Mouse (Mus musculus) stomach, postnatal 0 days (tissue): ENCODE data around the gene Cdan1. TPM values are rescaled to one million over a fixed set of nuclear protein-coding genes. Genes with fewer than 3 reads are reported as not detected.
A peak's percentile ranks its signal among the peaks of the same experiment; 100 is the strongest.
"Not testable (repeated sequence)": the region's sequence is repeated elsewhere in the genome, so short reads cannot be mapped to it uniquely, and the experiment has no call there.

ENCODE experiments used
- ATAC-seq: fragments of 200-750 bp; cut with Nextera tagmentation; 2 replicates; pipeline ENCODE4 v1.8.0; 2017; ENCODE audit not compliant: low FRiP score, low TSS enrichment
- DNase-seq: peaks from one replicate; pipeline ENCODE4 v3.0.0-alpha.2; 2016; ENCODE audit warnings: low spot score
- H3K27ac ChIP-seq: fragments of 300-500 bp; sonication (generic); replicated peaks from 2 replicates; pipeline ENCODE4 v1.5.1; 2014; ENCODE audit warnings: mild to moderate bottlenecking, control low read depth
- H3K27me3 ChIP-seq: fragments of 300-500 bp; sonication (generic); 2 replicates; pipeline ENCODE4 v1.6.1; 2014; ENCODE audit warnings: low read length; ENCODE audit not compliant: control insufficient read depth, insufficient read depth
- H3K36me3 ChIP-seq: fragments of 300-500 bp; sonication (generic); 2 replicates; pipeline ENCODE4 v1.6.1; 2014; ENCODE audit warnings: low read length, mixed read lengths; ENCODE audit not compliant: control insufficient read depth, insufficient read depth
- H3K4me1 ChIP-seq: fragments of 300-500 bp; sonication (generic); replicated peaks from 2 replicates; pipeline ENCODE4 v1.6.1; 2014; ENCODE audit warnings: antibody characterized with exemption; ENCODE audit not compliant: control insufficient read depth, insufficient read depth
- H3K4me2 ChIP-seq: fragments of 300-500 bp; sonication (generic); replicated peaks from 2 replicates; pipeline ENCODE4 v1.6.1; 2014; ENCODE audit warnings: low read depth, mild to moderate bottlenecking, control low read depth, moderate library complexity
- H3K4me3 ChIP-seq: fragments of 300-500 bp; sonication (generic); 2 replicates; pipeline ENCODE4 v1.5.1; 2014; ENCODE audit warnings: low read depth, low read length, control low read depth
- H3K9ac ChIP-seq: fragments of 300-500 bp; sonication (generic); 2 replicates; pipeline ENCODE4 v1.6.1; 2014; ENCODE audit warnings: mild to moderate bottlenecking, low read length, control low read depth, mixed read lengths
- H3K9me3 ChIP-seq: fragments of 300-500 bp; sonication (generic); 2 replicates; pipeline ENCODE4 v1.6.1; 2016; ENCODE audit warnings: low read length; ENCODE audit not compliant: control insufficient read depth
- CTCF ChIP-seq: IDR thresholded peaks from 2 replicates; pipeline ENCODE4 v1.5.1; 2016; ENCODE audit warnings: antibody characterized with exemption, low read depth, mild to moderate bottlenecking, moderate library complexity
- EP300 ChIP-seq: optimal IDR thresholded peaks from 2 replicates; pipeline ENCODE3; 2016; ENCODE audit warnings: antibody characterized with exemption
- WGBS: fragments of 180-500 bp; shearing (Covaris S2); extraction: QIAGEN DNeasy Blood & Tissue Kit; methylation state at CpG from one replicate; pipeline ENCODE4 v1.1.7; 2014; 5-methylcytosine and 5-hydroxymethylcytosine counted together
- polyA plus RNA-seq: library from polyadenylated mRNA; unstranded; fragments of >200 nt; fragmentation: Nextera tagmentation; extraction: Ambion mirVana; gene quantifications from 2 replicates; pipeline ENCODE4 v1.2.1, GENCODE M21; 2015

The Cdan1 gene
- polyA plus RNA-seq, 1 experiment from 2014 or later = 2.5 TPM

GRCm38 (mm10) chr2:120707041-120707440 is 142.9 kb downstream of the Cdan1 start:
- no peak for TF ChIP-seq CTCF
- TF ChIP-seq EP300 = no peak
- Histone ChIP-seq H3K4me2 (no peak overlapping the region), H3K9me3 (no peaks in the 10 kb centered on the region), H3K36me3 (peaks cover 2% of the 10 kb centered on the region; the same call in 1 of the 2 replicates), H3K9ac (no peak overlapping the region), H3K4me3 (no peak overlapping the region), H3K4me1 (no peaks in the 10 kb centered on the region), H3K27me3 (no peaks in the 10 kb centered on the region), H3K27ac (no peak overlapping the region)
- DNase-seq = no peak
- no peak for ATAC-seq

GRCm38 (mm10) chr2:120702675-120703074 is 147.3 kb downstream of the Cdan1 start:
- H3K27ac ChIP-seq = no peak overlapping the region
- H3K36me3 ChIP-seq = peaks cover 2% of the 10 kb centered on the region; the same call in 1 of the 2 replicates
- no peak overlapping the region for H3K4me2 ChIP-seq
- TF ChIP-seq CTCF = no peak
- no peak for TF ChIP-seq EP300
- no peaks in the 10 kb centered on the region for H3K27me3 ChIP-seq
- H3K9me3 ChIP-seq = no peaks in the 10 kb centered on the region
- no peak overlapping the region for H3K9ac ChIP-seq
- WGBS = 69% methylated on average over 5 of the region's 5 CpGs
- no peaks in the 10 kb centered on the region for H3K4me1 ChIP-seq
- no peak for DNase-seq
- ATAC-seq = no peak
- H3K4me3 ChIP-seq = no peak overlapping the region

GRCm38 (mm10) chr2:120700379-120700885 is 149.5 kb downstream of the Cdan1 start:
- no peaks in the 10 kb centered on the region for H3K27me3 ChIP-seq
- 89% methylated on average over 3 of the region's 3 CpGs for WGBS
- ATAC-seq = no peak
- H3K27ac ChIP-seq = no peak overlapping the region
- no peaks in the 10 kb centered on the region for H3K9me3 ChIP-seq
- no peak overlapping the region for H3K9ac ChIP-seq
- H3K4me2 ChIP-seq = no peak overlapping the region
- TF ChIP-seq CTCF = no peak
- TF ChIP-seq EP300 = no peak
- peaks cover 2% of the 10 kb centered on the region; the same call in 1 of the 2 replicates for H3K36me3 ChIP-seq
- no peaks in the 10 kb centered on the region for H3K4me1 ChIP-seq
- DNase-seq = no peak
- H3K4me3 ChIP-seq = no peak overlapping the region

GRCm38 (mm10) chr2:120697767-120698166 is 152.2 kb downstream of the Cdan1 start:
- no peak overlapping the region for H3K27ac ChIP-seq
- DNase-seq (no peak), ATAC-seq (no peak)
- 85% methylated on average over 5 of the region's 5 CpGs for WGBS
- H3K27me3 ChIP-seq = no peaks in the 10 kb centered on the region
- H3K4me3 ChIP-seq = no peak overlapping the region
- H3K4me1 ChIP-seq = no peaks in the 10 kb centered on the region
- no peaks in the 10 kb centered on the region for H3K9me3 ChIP-seq
- TF ChIP-seq EP300 (no peak), CTCF (no peak)
- H3K9ac ChIP-seq = no peak overlapping the region
- H3K36me3 ChIP-seq = peaks cover 2% of the 10 kb centered on the region; the same call in 1 of the 2 replicates
- no peak overlapping the region for H3K4me2 ChIP-seq

GRCm38 (mm10) chr2:120681151-120681550 is 168.8 kb downstream of the Cdan1 start:
- H3K27me3 ChIP-seq, H3K4me1 ChIP-seq, DNase-seq, ATAC-seq, H3K9ac ChIP-seq, H3K9me3 ChIP-seq, H3K36me3 ChIP-seq, H3K4me3 ChIP-seq, H3K4me2 ChIP-seq, H3K27ac ChIP-seq: not testable (repeated sequence)
- WGBS = 84% methylated on average over 7 of the region's 7 CpGs

- TF ChIP-seq CTCF (peak; percentile 77), EP300 (no peak)
- Histone ChIP-seq H3K4me3 (no peak overlapping the region), H3K9me3 (no peaks in the 10 kb centered on the region), H3K9ac (no peak overlapping the region), H3K27me3 (no peaks in the 10 kb centered on the region), H3K36me3 (no peaks in the 10 kb centered on the region; the same call in 1 of the 2 replicates), H3K27ac (no peak overlapping the region), H3K4me1 (no peaks in the 10 kb centered on the region), H3K4me2 (no peak overlapping the region)
- ATAC-seq = no peak
- no peak for DNase-seq
- WGBS = 53% methylated on average over 2 of the region's 2 CpGs
Measured at GRCm38 (mm10) chr2:120670253-120670652, 179.7 kb downstream of the Cdan1 start.
